Mouse (Mus musculus) brain, embryonic 14.5 days (tissue): ENCODE data around the gene Cdca3.

ENCODE experiments used
- CTCF ChIP-seq: fragments of 200-500 bp; IDR thresholded peaks from 2 replicates; pipeline ENCODE4 v1.5.1; 2012; ENCODE audit warnings: inconsistent platforms, mild to moderate bottlenecking, moderate library complexity, borderline replicate concordance; ENCODE audit not compliant: insufficient read depth, insufficient read length; ENCODE audit errors: extremely low read depth
- POLR2A ChIP-seq: fragments of 200-500 bp; IDR thresholded peaks from 2 replicates; pipeline ENCODE4 v1.6.1; 2012; ENCODE audit warnings: mild to moderate bottlenecking, inconsistent platforms, borderline replicate concordance; ENCODE audit not compliant: poor library complexity, insufficient read depth, insufficient read length, severe bottlenecking; ENCODE audit errors: extremely low read depth

- TF ChIP-seq CTCF (no peak), POLR2A (no peak)
These were observed 36.5 kb downstream of the Cdca3 start for GRCm38 (mm10) chr6:124865766-124866362.
